Mouse (Mus musculus) CH12.LX (cell line): Measurements from ENCODE around the gene Ifnar1. TPM values are rescaled to one million over a fixed set of nuclear protein-coding genes. Genes with fewer than 3 reads are reported as not detected.

Experiments
- DNase-seq: peaks from one replicate; pipeline ENCODE4 v3.0.0-alpha.2; 2013; ENCODE audit errors: extremely low read depth
- H3K27ac ChIP-seq: 2 replicates; pipeline ENCODE4 v1.5.1; 2012; ENCODE audit warnings: low read depth, mild to moderate bottlenecking, control low read depth, moderate library complexity; ENCODE audit not compliant: insufficient read depth
- H3K27me3 ChIP-seq: replicated peaks from 2 replicates; pipeline ENCODE3; 2012; ENCODE audit warnings: inconsistent platforms
- H3K36me3 ChIP-seq, 2 experiments: replicated peaks in 1 of 2; 2 replicates each; pipeline versions ENCODE3 to v1.6.1; 2012; ENCODE audit warnings: inconsistent platforms in 1 of 2, low read length in 1 of 2, mild to moderate bottlenecking in 1 of 2, mixed read lengths in 1 of 2, moderate library complexity in 1 of 2; ENCODE audit not compliant: control insufficient read depth in 1 of 2, insufficient read depth in 1 of 2
- H3K4me1 ChIP-seq, 2 experiments: 2 replicates each; pipeline ENCODE4 v1.6.1; 2012; ENCODE audit warnings: inconsistent platforms in 1 of 2, moderate library complexity in 1 of 2; ENCODE audit not compliant: insufficient read depth in 2 of 2, control insufficient read depth in 1 of 2
- H3K4me2 ChIP-seq: 2 replicates; pipeline ENCODE4 v1.6.1; 2012; ENCODE audit warnings: low read depth, mild to moderate bottlenecking, control low read depth; ENCODE audit not compliant: poor library complexity, insufficient read depth, severe bottlenecking
- H3K4me3 ChIP-seq, 3 experiments: fragments of 150-350 bp in 1 of 3; sonication (generic) in 1 of 3; replicated peaks in 1 of 3; 2 replicates each; pipeline versions ENCODE3 to v1.5.1; 2011 to 2012; ENCODE audit warnings: low read depth in 2 of 3, low read length in 2 of 3, mild to moderate bottlenecking in 2 of 3, moderate library complexity in 2 of 3, control low read depth in 1 of 3, improper control_type of control experiment in 1 of 3, inconsistent platforms in 1 of 3, mixed read lengths in 1 of 3; ENCODE audit not compliant: poor library complexity in 1 of 3
- H3K79me2 ChIP-seq: replicated peaks from 2 replicates; pipeline ENCODE4 v1.6.1; 2012; ENCODE audit warnings: mild to moderate bottlenecking, moderate library complexity; ENCODE audit not compliant: control insufficient read depth, poor library complexity, insufficient read depth, severe bottlenecking; ENCODE audit errors: extremely low read depth
- H3K9ac ChIP-seq: 2 replicates; pipeline ENCODE4 v1.6.1; 2012; ENCODE audit warnings: low read depth, mild to moderate bottlenecking, control low read depth, moderate library complexity; ENCODE audit not compliant: insufficient read depth
- H3K9me3 ChIP-seq: replicated peaks from 2 replicates; pipeline ENCODE3; 2012; ENCODE audit warnings: low read length, inconsistent platforms, mixed read lengths
- E2F4 ChIP-seq: IDR thresholded peaks from 2 replicates; pipeline ENCODE4 v1.6.1; 2011; ENCODE audit warnings: low read depth, low read length, improper control_type of control experiment; ENCODE audit not compliant: insufficient replicate concordance
- EP300 ChIP-seq: IDR thresholded peaks from 2 replicates; pipeline ENCODE4 v1.6.1; 2011; ENCODE audit warnings: low read length, improper control_type of control experiment
- IRF4 ChIP-seq: IDR thresholded peaks from 2 replicates; pipeline ENCODE4 v1.6.1; 2014; ENCODE audit warnings: low read depth, mild to moderate bottlenecking, inconsistent platforms, low read length, improper control_type of control experiment
- JUN ChIP-seq: IDR thresholded peaks from 2 replicates; pipeline ENCODE4 v1.6.1; 2011; ENCODE audit warnings: low read depth, mild to moderate bottlenecking, low read length, improper control_type of control experiment, moderate library complexity; ENCODE audit not compliant: insufficient read depth
- MAX ChIP-seq: IDR thresholded peaks from 2 replicates; pipeline ENCODE4 v1.6.1; 2011; ENCODE audit warnings: low read length, improper control_type of control experiment
- MAZ ChIP-seq: IDR thresholded peaks from 2 replicates; pipeline ENCODE4 v1.6.1; 2012; ENCODE audit warnings: low read depth, mild to moderate bottlenecking, inconsistent platforms, low read length, improper control_type of control experiment, moderate library complexity
- MEF2A ChIP-seq: IDR thresholded peaks from 2 replicates; pipeline ENCODE4 v1.6.1; 2014; ENCODE audit warnings: low read depth, mild to moderate bottlenecking, inconsistent platforms, low read length, improper control_type of control experiment, borderline replicate concordance
- MXI1 ChIP-seq: IDR thresholded peaks from 2 replicates; pipeline ENCODE4 v1.6.1; 2011; ENCODE audit warnings: mild to moderate bottlenecking, low read depth, low read length, improper control_type of control experiment
- POLR2AphosphoS2 ChIP-seq: IDR thresholded peaks from 2 replicates; pipeline ENCODE4 v1.6.1; 2011; ENCODE audit warnings: low read depth, low read length, improper control_type of control experiment
- SIN3A ChIP-seq: IDR thresholded peaks from 2 replicates; pipeline ENCODE4 v1.6.1; 2012; ENCODE audit warnings: low read length, improper control_type of control experiment, inconsistent platforms
- SMC3 ChIP-seq: IDR thresholded peaks from 2 replicates; pipeline ENCODE4 v1.6.1; 2011; ENCODE audit warnings: low read depth, low read length, improper control_type of control experiment
- USF1 ChIP-seq: IDR thresholded peaks from 2 replicates; pipeline ENCODE4 v1.6.1; 2014; ENCODE audit warnings: low read depth, mild to moderate bottlenecking, inconsistent platforms, low read length, improper control_type of control experiment
- USF2 ChIP-seq: conservative IDR thresholded peaks from 2 replicates; pipeline ENCODE4 v1.6.1; 2011; ENCODE audit warnings: low read depth, low read length, improper control_type of control experiment
- ZC3H11A ChIP-seq: IDR thresholded peaks from 2 replicates; pipeline ENCODE4 v1.6.1; 2012; ENCODE audit warnings: low read depth, mild to moderate bottlenecking, inconsistent platforms, low read length, improper control_type of control experiment
- ZMIZ1 ChIP-seq: IDR thresholded peaks from 2 replicates; pipeline ENCODE4 v1.6.1; 2012; ENCODE audit warnings: low read depth, mild to moderate bottlenecking, inconsistent platforms, low read length, improper control_type of control experiment
- ZNF384 ChIP-seq: IDR thresholded peaks from 2 replicates; pipeline ENCODE4 v1.6.1; 2012; ENCODE audit warnings: low read depth, low read length, improper control_type of control experiment, inconsistent platforms
- dilution Hi-C: fragments of 300-500 bp; cut with MboI; formaldehyde crosslinking; loops from 2 replicates; pipeline ENCODE4 v1.14.3; 2020; ENCODE audit warnings: low sequenced_read_pairs; ENCODE audit not compliant: extremely low pct_unique_long_range_greater_than_20kb, extremely low pct_ligation_motif_present
- in situ Hi-C: fragments of 300-500 bp; cut with MboI; formaldehyde crosslinking; loops from 3 replicates; pipeline ENCODE4 v1.14.3; 2019; ENCODE audit warnings: low sequenced_read_pairs, low pct_ligation_motif_present, low pct_unique_long_range_greater_than_20kb, mixed read lengths
- polyA plus RNA-seq: library from polyadenylated mRNA; unstranded; fragments of >175 nt; gene quantifications from 2 replicates; pipeline ENCODE4 v1.2.1, GENCODE M21; 2012; ENCODE audit warnings: low read depth; ENCODE audit not compliant: insufficient read length
- total RNA-seq, 2 experiments: library from RNA; depleted of rRNA; stranded (reverse); fragments of 300-350 nt in 1 of 2; fragments of >200 nt in 1 of 2; gene quantifications; 2 replicates each; pipeline ENCODE4 v1.2.3; 2012 to 2014

Gene Ifnar1
- total and polyA plus RNA-seq, 3 experiments, result 32.8 to 49.4 (median 40.3) TPM

GRCm38 (mm10) chr16:91513099-91513498 is 28.1 kb downstream of the Ifnar1 start:
- Histone ChIP-seq H3K4me1 (peaks cover 13 to 14% of the 10 kb centered on the region in 2 experiments), H3K9me3 (no peaks in the 10 kb centered on the region), H3K79me2 (no peaks in the 10 kb centered on the region), H3K9ac (no peak overlapping the region), H3K27me3 (no peaks in the 10 kb centered on the region), H3K36me3 (peaks cover 0 to 17% of the 10 kb centered on the region in 2 experiments), H3K27ac (no peak overlapping the region)
- dilution Hi-C loops, result no loop called here
- no peak for DNase-seq
- no peak for TF ChIP-seq SIN3A
- no peak for TF ChIP-seq MAZ
- TF ChIP-seq EP300, result no peak
- TF ChIP-seq E2F4, result no peak
- TF ChIP-seq POLR2AphosphoS2, result no peak
- no peak for TF ChIP-seq USF2
- TF ChIP-seq, all 38 proteins: peak for 0
- in situ Hi-C loops, result loop anchor here (5.0 kb wide), 2 partner anchors 44 to 84 kb away; partner anchors contain the start of gene Tmem50b
- Histone ChIP-seq H3K4me3 (no peak overlapping the region), H3K4me2 (no peak overlapping the region)

GRCm38 (mm10) chr16:91517020-91517419 is 32.0 kb downstream of the Ifnar1 start:
- in situ Hi-C loops, result no loop called here
- H3K4me1 ChIP-seq, result peaks cover 18% of the 10 kb centered on the region in 2 experiments
- no peaks in the 10 kb centered on the region for H3K9me3 ChIP-seq
- no peak overlapping the region for H3K4me3 ChIP-seq
- H3K36me3 ChIP-seq, result no peaks in the 10 kb centered on the region
- no peaks in the 10 kb centered on the region for H3K79me2 ChIP-seq
- TF ChIP-seq MAX, result no peak
- TF ChIP-seq USF1, result no peak
- TF ChIP-seq ZNF384, result no peak
- no peak for TF ChIP-seq ZC3H11A
- TF ChIP-seq MEF2A, result no peak
- no peak for TF ChIP-seq SMC3
- TF ChIP-seq JUN, result no peak
- TF ChIP-seq IRF4, result no peak
- TF ChIP-seq MAZ, result no peak
- no peak for TF ChIP-seq ZMIZ1
- no peak for TF ChIP-seq MXI1
- H3K4me2 ChIP-seq, result no peak overlapping the region
- no peak overlapping the region for H3K9ac ChIP-seq
- no peaks in the 10 kb centered on the region for H3K27me3 ChIP-seq
- DNase-seq, result no peak
- H3K27ac ChIP-seq, result no peak overlapping the region
- dilution Hi-C loops, result no loop called here
